Comparison of ENCODE assay signal across 8 mouse cellular contexts in the genomic region with DNA sequence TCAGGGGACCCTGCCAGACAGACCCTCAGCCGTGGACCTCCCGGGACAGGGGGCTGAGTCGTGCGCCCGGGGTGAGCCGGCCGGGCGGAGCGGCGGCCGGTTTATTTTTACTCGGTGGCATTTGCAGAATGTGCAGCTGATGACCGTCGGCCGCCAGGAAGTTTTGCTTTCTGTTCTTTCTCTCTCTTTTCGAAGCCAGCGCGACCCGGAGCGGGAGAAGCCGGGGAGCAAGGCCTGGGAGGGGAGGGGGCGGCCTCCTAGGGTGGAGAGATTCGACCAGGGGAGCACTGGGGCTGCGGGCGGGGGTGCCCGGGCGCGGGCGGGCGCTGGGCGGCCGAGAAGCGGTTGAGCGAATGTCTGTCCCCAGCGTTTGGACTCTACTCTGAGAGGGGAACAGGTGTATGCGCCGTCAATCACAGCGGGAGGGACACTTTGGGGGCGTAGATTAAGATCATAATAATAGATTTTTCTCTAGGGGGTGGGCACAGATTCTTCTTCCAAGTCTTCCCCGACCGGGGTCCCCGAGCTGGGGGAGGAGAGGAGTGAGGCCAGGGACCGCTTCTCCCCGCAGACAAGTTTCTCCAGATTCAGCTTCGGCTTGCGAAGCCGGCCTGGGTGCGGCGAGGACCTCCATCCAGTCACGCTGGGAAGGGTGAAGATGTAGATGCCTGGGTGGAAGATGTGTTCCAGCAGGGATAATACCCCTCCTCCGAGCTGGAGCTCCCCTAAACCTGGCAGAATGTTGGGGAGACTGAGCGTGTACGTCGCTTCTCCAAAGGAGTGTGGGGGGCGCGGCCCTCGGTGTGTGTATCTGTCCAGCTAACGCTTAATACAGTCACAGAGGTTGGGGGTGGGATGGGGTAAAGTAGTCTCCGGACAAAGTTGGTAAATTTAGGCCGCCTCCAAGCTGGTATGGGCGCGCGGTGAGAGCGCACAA. TPM values are rescaled to one million over a fixed set of nuclear protein-coding genes. Genes with fewer than 3 reads are reported as not detected.
A peak's percentile ranks its signal among the peaks of the same experiment; 100 is the strongest.
DNase-seq lines count a peak whose midpoint lies in the region; ATAC-seq and TF ChIP-seq lines count a peak whose summit lies in the region.

No protein-coding gene starts in this region.

- peak overlapping the region; percentile 99 for H3K4me2 ChIP-seq in forebrain, embryonic 13.5 days
- H3K4me2 ChIP-seq in hindbrain, embryonic 14.5 days (replicated peaks): peak overlapping the region; percentile 78
- H3K4me2 ChIP-seq in lung, embryonic 14.5 days: peak overlapping the region; percentile 99
- peak overlapping the region; percentile 88 for H3K4me2 ChIP-seq in stomach, postnatal 0 days (replicated peaks; ENCODE audit: low read depth)

- H3K36me3 ChIP-seq in kidney, adult 2 months (ENCODE audit: control insufficient read depth, insufficient read depth, low read length): no peaks in the 10 kb centered on the region
- H3K36me3 ChIP-seq in forebrain, embryonic 13.5 days (ENCODE audit: poor library complexity, severe bottlenecking): no peaks in the 10 kb centered on the region
- no peaks in the 10 kb centered on the region for H3K36me3 ChIP-seq in hindbrain, embryonic 14.5 days (replicated peaks; ENCODE audit: control insufficient read depth, insufficient read depth)
- H3K36me3 ChIP-seq in lung, embryonic 14.5 days (ENCODE audit: insufficient read depth): no peaks in the 10 kb centered on the region
- no peaks in the 10 kb centered on the region for H3K36me3 ChIP-seq in stomach, postnatal 0 days (ENCODE audit: control insufficient read depth, insufficient read depth, low read length)

- TF ChIP-seq EP300 in stomach, postnatal 0 days (optimal IDR thresholded peaks at IDR 0.05): no peak

- TF ChIP-seq POLR2A in kidney, adult 2 months (IDR thresholded peaks at IDR 0.05; ENCODE audit: low read depth, low read length): no peak

- H3K9ac ChIP-seq in forebrain, embryonic 13.5 days: peak overlapping the region; percentile 60
- peak overlapping the region; percentile 35 for H3K9ac ChIP-seq in hindbrain, embryonic 14.5 days
- H3K9ac ChIP-seq in lung, embryonic 14.5 days: peak overlapping the region; percentile 56
- H3K9ac ChIP-seq in stomach, postnatal 0 days (ENCODE audit: low read length): peak overlapping the region; percentile 81

- H3K9me3 ChIP-seq in forebrain, embryonic 13.5 days (replicated peaks): no peaks in the 10 kb centered on the region
- H3K9me3 ChIP-seq in hindbrain, embryonic 14.5 days (ENCODE audit: control insufficient read depth, low read length): no peaks in the 10 kb centered on the region
- no peaks in the 10 kb centered on the region for H3K9me3 ChIP-seq in lung, embryonic 14.5 days (ENCODE audit: low read depth, low read length)
- H3K9me3 ChIP-seq in stomach, postnatal 0 days (ENCODE audit: control insufficient read depth, low read length): no peaks in the 10 kb centered on the region

- peak overlapping the region; percentile 87 for H3K27ac ChIP-seq in kidney, adult 2 months (ENCODE audit: insufficient read depth, low read depth, low read length)
- H3K27ac ChIP-seq in forebrain, embryonic 13.5 days: no peak overlapping the region
- H3K27ac ChIP-seq in hindbrain, embryonic 14.5 days: peak overlapping the region; percentile 16; the same call in 1 of the 2 replicates
- H3K27ac ChIP-seq in lung, embryonic 14.5 days (ENCODE audit: low read depth): peak overlapping the region; percentile 48; the same call in 1 of the 2 replicates
- peak overlapping the region; percentile 90 for H3K27ac ChIP-seq in stomach, postnatal 0 days (replicated peaks)

- ATAC-seq in forebrain, embryonic 13.5 days: no peak
- no peak for ATAC-seq in hindbrain, embryonic 14.5 days (ENCODE audit: low FRiP score)
- ATAC-seq in lung, embryonic 14.5 days (ENCODE audit: insufficient read depth): no peak
- ATAC-seq in stomach, postnatal 0 days (ENCODE audit: low FRiP score, low TSS enrichment): no peak

- H3K4me3 ChIP-seq in kidney, adult 2 months (ENCODE audit: insufficient read depth, low read depth, low read length): peak overlapping the region; percentile 56
- peak overlapping the region; percentile 58 for H3K4me3 ChIP-seq in forebrain, embryonic 13.5 days
- H3K4me3 ChIP-seq in hindbrain, embryonic 14.5 days (replicated peaks; ENCODE audit: low read length): peak overlapping the region; percentile 42
- H3K4me3 ChIP-seq in lung, embryonic 14.5 days (ENCODE audit: low read depth, low read length): peak overlapping the region; percentile 65
- H3K4me3 ChIP-seq in stomach, postnatal 0 days (ENCODE audit: low read depth, low read length): peak overlapping the region; percentile 87

- WGBS in kidney, adult 2 months: 2% methylated on average over 64 of the region's 64 CpGs
- WGBS in forebrain, embryonic 13.5 days: under 1% methylated on average over 56 of the region's 64 CpGs
- under 1% methylated on average over 64 of the region's 64 CpGs for WGBS in hindbrain, embryonic 14.5 days
- under 1% methylated on average over 64 of the region's 64 CpGs for WGBS in lung, embryonic 14.5 days
- WGBS in stomach, postnatal 0 days: under 1% methylated on average over 57 of the region's 64 CpGs

- H3K27me3 ChIP-seq in kidney, adult 2 months (replicated peaks; ENCODE audit: control insufficient read depth, insufficient read depth, low read length): peaks cover 4% of the 10 kb centered on the region
- peaks cover 82% of the 10 kb centered on the region for H3K27me3 ChIP-seq in forebrain, embryonic 13.5 days
- peaks cover 80% of the 10 kb centered on the region for H3K27me3 ChIP-seq in hindbrain, embryonic 14.5 days (ENCODE audit: control insufficient read depth, insufficient read depth, low read length)
- H3K27me3 ChIP-seq in lung, embryonic 14.5 days (ENCODE audit: insufficient read depth, low read length): peaks cover 64% of the 10 kb centered on the region
- no peaks in the 10 kb centered on the region for H3K27me3 ChIP-seq in stomach, postnatal 0 days (ENCODE audit: control insufficient read depth, insufficient read depth, low read length)

- no peak for TF ChIP-seq CTCF in kidney, adult 2 months (conservative IDR thresholded peaks at IDR 0.05; ENCODE audit: insufficient read depth, insufficient read length, low read depth, low read length)
- no peak for TF ChIP-seq CTCF in lung, embryonic 14.5 days (IDR thresholded peaks at IDR 0.05; ENCODE audit: low read depth)
- TF ChIP-seq CTCF in stomach, postnatal 0 days (IDR thresholded peaks at IDR 0.05; ENCODE audit: low read depth): no peak

- 0 out of 2 replicates have a peak, but pooled peaks cover 3% of the 10 kb centered on the region for H3K4me1 ChIP-seq in kidney, adult 2 months (ENCODE audit: control insufficient read depth, insufficient read depth, low read length)
- H3K4me1 ChIP-seq in forebrain, embryonic 13.5 days: peaks cover 59% of the 10 kb centered on the region
- H3K4me1 ChIP-seq in hindbrain, embryonic 14.5 days (replicated peaks; ENCODE audit: control insufficient read depth, insufficient read depth, low read length): peaks cover 23% of the 10 kb centered on the region
- no peaks in the 10 kb centered on the region for H3K4me1 ChIP-seq in lung, embryonic 14.5 days (ENCODE audit: insufficient read depth)
- H3K4me1 ChIP-seq in stomach, postnatal 0 days (replicated peaks; ENCODE audit: control insufficient read depth, insufficient read depth): no peaks in the 10 kb centered on the region; the same call in 1 of the 2 replicates

- peak; percentile 39 for DNase-seq in kidney, adult 2 months
- no peak for DNase-seq in kidney, adult 9 months
- no peak for DNase-seq in hindbrain, embryonic 14.5 days (ENCODE audit: low spot score)
- DNase-seq in lung, embryonic 14.5 days: peak; percentile 49
- peak; percentile 55 for DNase-seq in stomach, postnatal 0 days (ENCODE audit: low spot score)
- no peak for DNase-seq in adipocyte (ENCODE audit: low spot score)
- no peak for DNase-seq in cerebellum, adult 9-10 months

RNA-seq across cellular contexts. Expression of a gene that starts 1.9 kb away (rescaled TPM):
- 13.5 and 14.7 TPM in 2 replicates for polyA plus RNA-seq in kidney, adult 2 months (2012; rRNA removed)
- polyA plus RNA-seq in forebrain, embryonic 13.5 days (2015; fragmentation: Nextera tagmentation; extraction: Ambion mirVana): 1.3 and 1.9 TPM in 2 replicates
- polyA plus RNA-seq in hindbrain, embryonic 14.5 days (2014; fragmentation: Nextera tagmentation; extraction: Ambion mirVana): 6.6 and 7.1 TPM in 2 replicates
- polyA plus RNA-seq in lung, embryonic 14.5 days (2014; fragmentation: Nextera tagmentation; extraction: Ambion mirVana): 6.9 and 8.3 TPM in 2 replicates
- 9.4 and 10.3 TPM in 2 replicates for polyA plus RNA-seq in stomach, postnatal 0 days (2015; fragmentation: Nextera tagmentation; extraction: Ambion mirVana)

Comparison
In these comparisons a context has a peak if more than half of its experiments do, and no peak if none do; other contexts are left out.
1. DNase-seq: peak in kidney, adult 2 months (single experiment), lung, embryonic 14.5 days (single experiment) and stomach, postnatal 0 days (single experiment); none in kidney, adult 9 months (single experiment), hindbrain, embryonic 14.5 days (single experiment), adipocyte (single experiment) and cerebellum, adult 9-10 months (single experiment).
2. Peak in every context shown above with its lines, with median percentiles within 50 percentile points of each other: H3K4me3 ChIP-seq, H3K4me2 ChIP-seq and H3K9ac ChIP-seq.